Mouse (Mus musculus) urinary bladder, adult 2 months (tissue): ENCODE results near the gene Cbx7. TPM values are rescaled to one million over a fixed set of nuclear protein-coding genes. Genes with fewer than 3 reads are reported as not detected.

Source experiments
- DNase-seq: peaks from one replicate; pipeline ENCODE4 v3.0.0; 2022; ENCODE audit warnings: low spot score
- polyA plus RNA-seq: library from polyadenylated mRNA; depleted of rRNA; stranded (reverse); fragments of >200 nt; gene quantifications from 2 replicates; pipeline ENCODE4 v1.2.3, GENCODE M21; 2012; rRNA removed

The Cbx7 gene
- polyA plus RNA-seq, 1 experiment, result 57.3 TPM

- DNase-seq, result no peak
Measured at GRCm38 (mm10) chr15:79892995-79893823, 77.7 kb downstream of the Cbx7 start.

GRCm38 (mm10) chr15:79892213-79892541 is 78.7 kb downstream of the Cbx7 start:
- DNase-seq, result peak; percentile 49

- DNase-seq, result peak; percentile 62
Measured at GRCm38 (mm10) chr15:79891436-79892212, 79.3 kb downstream of the Cbx7 start, which contains the start of gene Apobec3. TSS of gene Apobec3 (plus strand) at chr15:79891659.

- DNase-seq, result no peak
Measured at GRCm38 (mm10) chr15:79884820-79885219, 86.1 kb downstream of the Cbx7 start.

- DNase-seq, result peak; percentile 96
Measured at GRCm38 (mm10) chr15:79883352-79883822, 87.5 kb downstream of the Cbx7 start.

GRCm38 (mm10) chr15:79882623-79883267 is 88.2 kb downstream of the Cbx7 start:
- no peak for DNase-seq

- DNase-seq, result no peak
Measured at GRCm38 (mm10) chr15:79880477-79880876, 90.4 kb downstream of the Cbx7 start.

- DNase-seq, result peak; percentile 65
Measured at GRCm38 (mm10) chr15:79879319-79879718, 91.6 kb downstream of the Cbx7 start.

- peak; percentile 29 for DNase-seq
Measured at GRCm38 (mm10) chr15:79878725-79879136, 92.2 kb downstream of the Cbx7 start.

GRCm38 (mm10) chr15:79875261-79875995 is 95.5 kb downstream of the Cbx7 start:
- no peak for DNase-seq

GRCm38 (mm10) chr15:79873995-79874394 is 96.9 kb downstream of the Cbx7 start:
- no peak for DNase-seq

- no peak for DNase-seq
Measured at GRCm38 (mm10) chr15:79873545-79873944, 97.4 kb downstream of the Cbx7 start.

- DNase-seq, result no peak
Measured at GRCm38 (mm10) chr15:79867260-79868002, 103.5 kb downstream of the Cbx7 start.

Other genes starting within 250 kb of the Cbx7 start
- 57.9 and 83.3 TPM in 2 replicates for gene Sun2, start 228.6 kb downstream of the Cbx7 start, polyA plus RNA-seq
- gene Dnal4, start 193.3 kb downstream of the Cbx7 start, polyA plus RNA-seq, result 40.5 and 45.8 TPM in 2 replicates
- gene Nptxr, start 166.4 kb downstream of the Cbx7 start, polyA plus RNA-seq, result 1.9 and 4.4 TPM in 2 replicates
- 0.47 and 0.87 TPM in 2 replicates for gene Npcd, start 136.9 kb downstream of the Cbx7 start, polyA plus RNA-seq
- gene Cbx6, start 136.4 kb downstream of the Cbx7 start, polyA plus RNA-seq, result 86.2 and 94.3 TPM in 2 replicates
- gene Apobec3, start 79.5 kb downstream of the Cbx7 start, polyA plus RNA-seq, result 59.2 and 62.1 TPM in 2 replicates
- 12.3 and 14.5 TPM in 2 replicates for gene Pdgfb, start 43.9 kb upstream of the Cbx7 start, polyA plus RNA-seq
- 54.2 and 62.1 TPM in 2 replicates for gene Syngr1, start 120.2 kb upstream of the Cbx7 start, polyA plus RNA-seq
- gene Rpl3, start 120.7 kb upstream of the Cbx7 start, polyA plus RNA-seq, result 1,075 and 1,270 TPM in 2 replicates
- gene Tab1, start 162.0 kb upstream of the Cbx7 start, polyA plus RNA-seq, result 33.5 and 36.7 TPM in 2 replicates
- 62.9 and 73.1 TPM in 2 replicates for gene Mgat3, start 202.6 kb upstream of the Cbx7 start, polyA plus RNA-seq